Mouse (Mus musculus) liver, adult 2 months (tissue): ENCODE measurements around the gene Cd180. TPM values are rescaled to one million over a fixed set of nuclear protein-coding genes. Genes with fewer than 3 reads are reported as not detected.

Experiments
- DNase-seq: peaks from one replicate; pipeline ENCODE4 v3.0.0-alpha.2; 2011; ENCODE audit warnings: low read depth, low spot score; ENCODE audit errors: extremely low read depth
- H3K27ac ChIP-seq: fragments of 200-500 bp; replicated peaks from 2 replicates; pipeline ENCODE4 v1.5.1; 2012; ENCODE audit warnings: low read depth, mild to moderate bottlenecking, control low read depth, inconsistent platforms, low read length; ENCODE audit not compliant: insufficient read depth
- H3K27me3 ChIP-seq: fragments of 200-500 bp; 2 replicates; pipeline ENCODE4 v1.6.1; 2012; ENCODE audit warnings: mild to moderate bottlenecking, moderate library complexity, low read length, inconsistent platforms; ENCODE audit not compliant: control insufficient read depth, insufficient read depth
- H3K36me3 ChIP-seq: fragments of 200-500 bp; 2 replicates; pipeline ENCODE4 v1.6.1; 2012; ENCODE audit warnings: low read length, inconsistent platforms; ENCODE audit not compliant: control insufficient read depth, insufficient read depth
- H3K4me1 ChIP-seq: fragments of 200-500 bp; 2 replicates; pipeline ENCODE4 v1.6.1; 2011; ENCODE audit warnings: low read length; ENCODE audit not compliant: control insufficient read depth, insufficient read depth
- H3K4me3 ChIP-seq: fragments of 200-500 bp; 2 replicates; pipeline ENCODE4 v1.5.1; 2011; ENCODE audit warnings: low read depth, mild to moderate bottlenecking, control low read depth, low read length, moderate library complexity; ENCODE audit not compliant: insufficient read depth
- H3K79me2 ChIP-seq: fragments of 200-500 bp; 2 replicates; pipeline ENCODE4 v1.6.1; 2012; ENCODE audit warnings: inconsistent platforms, mild to moderate bottlenecking, low read length, moderate library complexity; ENCODE audit not compliant: control insufficient read depth, insufficient read depth
- H3K9ac ChIP-seq: fragments of 200-500 bp; 2 replicates; pipeline ENCODE4 v1.6.1; 2012; ENCODE audit warnings: low read depth, mild to moderate bottlenecking, control low read depth, inconsistent platforms, low read length
- CTCF ChIP-seq: fragments of 200-500 bp; IDR thresholded peaks from 2 replicates; pipeline ENCODE4 v1.5.1; 2011; ENCODE audit warnings: low read depth, low read length, control low read depth
- POLR2A ChIP-seq: fragments of 200-500 bp; IDR thresholded peaks from 2 replicates; pipeline ENCODE4 v1.6.1; 2011; ENCODE audit warnings: low read length, control low read depth; ENCODE audit not compliant: insufficient read depth; ENCODE audit errors: extremely low read depth
- WGBS: fragments of 180-500 bp; shearing (Covaris S2); methylation state at CpG from one replicate; pipeline ENCODE4 v1.1.7; 2018; 5-methylcytosine and 5-hydroxymethylcytosine counted together
- polyA plus RNA-seq: library from polyadenylated mRNA; depleted of rRNA; stranded (reverse); fragments of >200 nt; gene quantifications from 2 replicates; pipeline ENCODE4 v1.2.3, GENCODE M21; 2012
- total RNA-seq: library from RNA; depleted of rRNA; stranded (reverse); fragments of >200 nt; gene quantifications from 2 replicates; pipeline ENCODE4 v1.2.3, GENCODE M21; 2014

The Cd180 gene
- total and polyA plus RNA-seq, 2 experiments, result 1.6 to 2.1 TPM

GRCm38 (mm10) chr13:102664843-102665587 is 28.3 kb upstream of the Cd180 start:
- Histone ChIP-seq H3K4me3 (no peak overlapping the region), H3K27ac (no peak overlapping the region), H3K4me1 (no peaks in the 10 kb centered on the region)

DNA sequence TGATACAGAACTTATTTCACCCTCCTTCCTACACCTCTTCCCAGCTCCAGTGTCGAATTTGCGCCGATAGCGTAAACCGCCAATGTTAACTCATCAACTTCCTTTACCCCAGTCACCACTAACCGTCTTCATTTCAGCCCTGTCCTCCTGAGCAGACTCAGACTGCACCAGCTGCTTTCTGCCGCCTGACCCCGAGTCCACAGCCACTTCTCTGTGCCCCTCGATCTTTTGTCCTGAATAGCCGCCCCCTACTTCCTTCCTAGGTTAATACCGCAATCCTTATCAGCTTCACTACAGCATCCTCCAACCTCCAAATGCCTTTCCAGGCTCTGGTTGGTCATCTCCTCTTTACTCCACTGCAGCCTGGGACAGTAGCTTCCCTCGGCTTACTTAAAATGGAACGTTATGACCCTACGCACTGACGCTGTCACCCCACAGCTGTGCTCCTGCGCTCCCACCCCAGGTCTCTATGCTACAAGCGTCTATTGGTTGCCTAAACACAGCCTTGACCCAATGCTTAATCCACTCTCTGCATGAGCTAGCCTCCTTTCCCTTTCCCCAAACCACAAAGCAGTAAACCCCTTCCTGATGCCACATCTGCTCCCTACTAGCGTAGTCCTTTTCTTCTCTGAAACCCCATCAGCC is 27.6 kb upstream of the Cd180 start:
- no peaks in the 10 kb centered on the region for H3K27me3 ChIP-seq
- no peak for TF ChIP-seq POLR2A
- TF ChIP-seq CTCF, result no peak
- H3K36me3 ChIP-seq, result no peaks in the 10 kb centered on the region
- no peak overlapping the region for H3K27ac ChIP-seq
- DNase-seq, result no peak
- H3K4me3 ChIP-seq, result no peak overlapping the region
- no peak overlapping the region for H3K9ac ChIP-seq
- WGBS, result 45% methylated on average over 18 of the region's 18 CpGs
- H3K79me2 ChIP-seq, result no peaks in the 10 kb centered on the region
- no peaks in the 10 kb centered on the region for H3K4me1 ChIP-seq

More at GRCm38 (mm10) chr13:102664843-102665587, 28.3 kb upstream of the Cd180 start:
- no peak overlapping the region for H3K9ac ChIP-seq
- H3K79me2 ChIP-seq, result no peaks in the 10 kb centered on the region
- no peaks in the 10 kb centered on the region for H3K36me3 ChIP-seq
- no peaks in the 10 kb centered on the region for H3K27me3 ChIP-seq
- no peak for DNase-seq
- TF ChIP-seq CTCF, result peak; percentile 65
- no peak for TF ChIP-seq POLR2A
- 51% methylated on average over 12 of the region's 12 CpGs for whole genome bisulfite sequencing

DNA sequence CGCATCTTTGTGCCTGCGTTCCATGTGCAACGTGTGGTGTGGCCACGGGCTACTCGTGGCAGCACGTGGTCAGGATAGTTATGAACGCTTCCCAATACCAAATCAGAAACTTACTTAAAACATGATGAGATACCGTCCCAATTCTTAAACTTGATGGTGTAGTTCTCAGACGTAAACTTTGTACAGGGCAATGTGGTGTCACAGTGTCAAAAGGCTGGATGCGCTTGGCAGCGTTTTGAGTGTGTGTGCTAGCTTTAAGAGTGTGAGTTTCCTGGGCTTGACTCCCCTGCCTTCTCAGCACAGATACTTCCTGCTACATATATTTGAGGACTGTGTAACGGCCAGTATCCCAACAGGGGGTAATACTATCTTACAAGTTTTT is 27.1 kb upstream of the Cd180 start:
- H3K27ac ChIP-seq, result no peak overlapping the region
- no peaks in the 10 kb centered on the region for H3K79me2 ChIP-seq
- H3K4me1 ChIP-seq, result no peaks in the 10 kb centered on the region
- no peaks in the 10 kb centered on the region for H3K27me3 ChIP-seq
- WGBS, result 82% methylated on average over 12 of the region's 12 CpGs
- no peak for TF ChIP-seq POLR2A
- TF ChIP-seq CTCF, result no peak
- DNase-seq, result no peak
- H3K36me3 ChIP-seq, result no peaks in the 10 kb centered on the region
- H3K4me3 ChIP-seq, result no peak overlapping the region
- no peak overlapping the region for H3K9ac ChIP-seq

DNA sequence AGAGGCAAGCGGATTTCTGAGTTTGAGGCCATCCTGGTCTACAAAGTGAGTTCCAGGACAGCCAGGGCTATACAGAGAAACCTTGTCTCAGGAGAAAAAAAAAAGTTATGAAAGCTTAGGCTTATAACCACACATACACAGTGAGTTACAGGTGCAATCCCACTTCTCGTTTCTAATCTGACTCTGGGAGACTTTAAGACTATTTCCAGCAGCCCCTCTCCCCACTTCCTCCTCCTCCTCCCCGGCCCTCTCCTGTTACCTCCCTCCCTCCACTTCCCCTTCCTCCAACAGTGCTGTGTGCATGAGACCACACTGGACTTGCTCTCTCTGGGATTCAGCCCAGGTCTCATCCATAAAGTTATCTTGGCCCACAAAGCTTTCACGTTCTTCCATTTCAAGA is 26.6 kb upstream of the Cd180 start:
- TF ChIP-seq CTCF (no peak), POLR2A (no peak)
- no peak overlapping the region for H3K27ac ChIP-seq
- H3K79me2 ChIP-seq, result no peaks in the 10 kb centered on the region
- no peaks in the 10 kb centered on the region for H3K4me1 ChIP-seq
- no peak overlapping the region for H3K4me3 ChIP-seq
- H3K36me3 ChIP-seq, result no peaks in the 10 kb centered on the region
- no peak overlapping the region for H3K9ac ChIP-seq
- no peak for DNase-seq
- H3K27me3 ChIP-seq, result no peaks in the 10 kb centered on the region
- 81% methylated on average over 4 of the region's 4 CpGs for WGBS

DNA sequence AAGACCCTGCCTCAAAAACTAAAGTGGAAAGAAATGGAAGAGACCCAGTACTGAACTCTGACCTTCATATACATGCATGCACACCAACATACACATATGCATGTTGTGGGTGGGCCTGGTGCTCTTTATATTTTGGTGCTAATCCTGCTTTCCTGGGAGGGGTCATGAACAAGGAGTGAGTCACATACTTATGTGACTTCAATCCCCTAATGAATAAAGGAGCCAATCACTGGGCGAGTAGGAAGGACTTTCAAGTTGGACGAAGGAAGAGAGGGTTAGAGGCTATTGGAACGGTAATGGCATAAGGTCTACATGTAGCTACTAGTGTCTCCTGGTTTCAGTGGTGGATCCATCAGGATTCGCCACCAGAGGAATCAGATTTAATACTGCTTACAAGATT is 26.0 kb upstream of the Cd180 start:
- no peak overlapping the region for H3K4me3 ChIP-seq
- no peaks in the 10 kb centered on the region for H3K79me2 ChIP-seq
- H3K9ac ChIP-seq, result no peak overlapping the region
- no peaks in the 10 kb centered on the region for H3K36me3 ChIP-seq
- no peaks in the 10 kb centered on the region for H3K4me1 ChIP-seq
- H3K27ac ChIP-seq, result no peak overlapping the region
- H3K27me3 ChIP-seq, result no peaks in the 10 kb centered on the region
- WGBS, result 87% methylated on average over 4 of the region's 4 CpGs
- TF ChIP-seq CTCF (no peak), POLR2A (no peak)
- DNase-seq, result no peak

DNA sequence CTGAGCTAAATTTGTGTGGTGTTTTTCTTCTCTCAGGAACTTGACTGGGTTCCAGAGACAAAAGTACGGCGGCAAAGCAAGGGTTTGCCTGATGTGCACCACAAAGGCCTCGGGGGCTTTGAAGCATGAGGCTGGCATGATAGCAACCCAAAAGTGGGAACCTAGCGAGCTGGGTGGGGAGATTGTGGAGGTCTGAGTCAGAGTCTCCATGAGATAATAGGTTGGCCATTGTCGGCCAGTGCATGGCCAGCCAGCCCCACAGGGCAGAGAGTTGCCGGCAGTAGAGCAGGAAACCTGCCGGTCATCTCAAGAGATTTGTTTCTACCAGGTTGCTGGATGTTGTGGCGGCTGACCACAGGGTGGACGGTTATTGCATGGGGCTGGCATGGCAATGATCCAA is 25.5 kb upstream of the Cd180 start:
- Histone ChIP-seq H3K4me3 (no peak overlapping the region), H3K27me3 (no peaks in the 10 kb centered on the region), H3K79me2 (no peaks in the 10 kb centered on the region), H3K36me3 (no peaks in the 10 kb centered on the region), H3K9ac (no peak overlapping the region), H3K27ac (no peak overlapping the region), H3K4me1 (no peaks in the 10 kb centered on the region)
- DNase-seq, result no peak
- no peak for TF ChIP-seq POLR2A
- no peak for TF ChIP-seq CTCF
- 94% methylated on average over 9 of the region's 9 CpGs for WGBS
